Mouse (Mus musculus) liver, adult (tissue): ENCODE data around the gene Tmem183a.

Experiments used
- GATA4 ChIP-seq: IDR thresholded peaks from 2 replicates; pipeline ENCODE4 v1.6.1; 2014; ENCODE audit warnings: mild to moderate bottlenecking, low read length; ENCODE audit not compliant: insufficient replicate concordance

Gene Tmem183a

DNA sequence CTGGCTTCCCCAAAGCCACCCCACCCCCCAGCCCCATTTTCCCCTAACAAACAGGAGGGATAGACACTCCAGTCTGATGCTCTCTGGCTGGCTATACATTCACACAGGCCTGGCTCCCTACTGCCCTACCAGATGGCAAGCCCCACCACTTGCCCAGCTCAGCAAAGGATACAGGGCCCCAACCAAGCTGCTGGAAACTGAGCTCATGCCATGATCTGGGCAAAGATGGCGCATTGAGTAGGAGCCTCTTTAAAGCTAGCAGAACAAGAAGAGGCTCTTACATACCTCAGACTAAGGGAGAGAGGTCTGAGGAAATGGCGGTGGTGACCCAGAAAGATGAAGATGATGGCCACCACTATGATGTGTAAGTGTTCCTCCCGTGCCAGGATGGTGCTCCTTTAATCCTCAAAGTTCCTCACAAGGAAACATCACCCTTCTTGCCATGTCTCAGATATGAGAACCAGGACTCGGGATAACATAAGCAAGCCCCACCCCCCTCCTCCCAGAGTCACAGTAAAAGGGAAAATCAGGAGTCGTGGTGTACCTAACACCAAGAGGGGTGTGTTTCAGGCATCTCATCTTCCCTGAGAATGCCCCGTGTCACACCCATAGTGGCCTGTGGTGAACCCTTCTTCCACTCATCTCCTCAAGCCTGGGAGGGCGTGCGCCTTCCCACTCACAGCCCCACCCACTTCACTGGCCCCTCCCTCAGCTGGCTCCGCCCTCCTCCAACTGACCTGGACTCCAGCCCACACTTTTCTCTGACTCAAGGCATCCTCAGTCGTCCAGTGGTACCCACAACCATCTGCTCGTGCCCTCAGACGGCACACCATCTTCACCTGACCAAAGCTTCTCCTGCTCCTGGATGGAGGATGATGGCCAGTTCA, 25.6 kb downstream of the Tmem183a start:
- TF ChIP-seq GATA4, result no peak

GRCm38 (mm10) chr1:134335211-134335923, 26.4 kb downstream of the Tmem183a start:
- TF ChIP-seq GATA4, result no peak

DNA sequence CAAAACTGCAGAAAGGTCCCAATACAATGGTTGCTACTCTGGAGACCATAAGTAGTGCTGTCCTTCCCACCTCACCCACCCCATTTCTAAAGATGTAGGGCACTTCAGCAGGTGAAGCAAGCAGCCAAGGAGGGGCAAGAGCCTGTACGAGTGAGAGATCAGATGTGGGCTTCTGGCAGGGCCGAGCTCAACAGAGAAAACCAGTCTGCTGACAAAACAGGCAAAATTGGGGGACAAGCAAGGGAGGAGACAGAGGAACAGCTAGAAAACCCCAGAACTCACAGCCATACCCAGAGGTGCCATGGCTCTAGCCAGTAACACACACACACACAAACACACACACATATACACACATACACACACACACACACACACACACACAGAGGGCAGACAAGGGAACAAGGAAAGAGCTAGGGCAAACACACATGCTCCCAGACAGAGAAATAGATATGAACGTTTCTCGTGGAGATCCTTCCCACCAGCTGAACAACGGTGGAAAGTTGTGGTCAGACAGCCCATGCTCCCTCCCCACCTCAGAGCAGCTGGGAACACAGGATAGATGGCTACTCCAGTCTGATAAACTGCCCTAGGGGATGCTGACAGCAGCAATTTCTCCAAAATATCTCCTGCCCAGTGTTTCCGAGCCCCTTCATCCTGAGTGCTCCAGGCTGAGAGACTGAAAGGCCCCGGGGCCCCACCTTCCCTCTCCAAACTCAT, 27.5 kb downstream of the Tmem183a start:
- TF ChIP-seq GATA4, result no peak

- no peak for TF ChIP-seq GATA4
Measured at GRCm38 (mm10) chr1:134333371-134334110, 28.2 kb downstream of the Tmem183a start.

- no peak for TF ChIP-seq GATA4
Measured at GRCm38 (mm10) chr1:134332770-134333271, 29.0 kb downstream of the Tmem183a start, which contains the start of gene Ppfia4. Gene Ppfia4, minus strand, starts transcription at chr1:134332928.

GRCm38 (mm10) chr1:134331879-134332635, 29.7 kb downstream of the Tmem183a start:
- TF ChIP-seq GATA4, result no peak

DNA sequence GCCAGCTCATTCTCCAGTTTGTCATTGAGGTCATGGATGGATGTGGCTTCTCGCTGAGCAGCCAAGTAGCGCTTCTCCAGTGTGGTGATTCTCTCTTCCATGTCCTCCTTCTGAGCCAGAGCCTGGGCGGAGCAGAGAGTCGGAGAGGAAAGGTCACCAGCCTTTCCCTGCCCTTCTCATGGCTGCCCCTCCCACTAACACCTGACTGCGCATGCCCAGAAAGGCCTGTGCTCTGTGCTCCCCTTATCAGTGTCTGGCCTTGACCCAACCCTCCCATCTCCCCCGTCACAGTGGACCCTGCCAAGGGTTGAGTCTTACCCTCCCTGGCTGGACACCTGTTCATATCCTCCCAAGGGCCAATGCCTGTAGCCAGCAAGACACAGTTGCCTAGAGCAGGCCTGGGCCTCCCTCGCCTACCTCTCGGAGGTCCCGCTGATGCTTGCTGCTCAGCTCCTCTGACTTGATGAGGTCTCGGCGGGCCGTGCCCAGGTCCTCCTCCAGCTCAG, 34.9 kb downstream of the Tmem183a start:
- no peak for TF ChIP-seq GATA4

GRCm38 (mm10) chr1:134322591-134322990, 39.2 kb downstream of the Tmem183a start:
- no peak for TF ChIP-seq GATA4

- TF ChIP-seq GATA4, result no peak
Measured at GRCm38 (mm10) chr1:134320691-134321301, 41.0 kb downstream of the Tmem183a start.

- no peak for TF ChIP-seq GATA4
Measured at GRCm38 (mm10) chr1:134318261-134318660, 43.5 kb downstream of the Tmem183a start.

- no peak for TF ChIP-seq GATA4
Measured at GRCm38 (mm10) chr1:134316361-134316760, 45.4 kb downstream of the Tmem183a start.

- TF ChIP-seq GATA4, result no peak
Measured at GRCm38 (mm10) chr1:134315181-134315580, 46.6 kb downstream of the Tmem183a start.

- TF ChIP-seq GATA4, result no peak
Measured at GRCm38 (mm10) chr1:134311760-134312159, 50.0 kb downstream of the Tmem183a start.
